In the genomic region with DNA sequence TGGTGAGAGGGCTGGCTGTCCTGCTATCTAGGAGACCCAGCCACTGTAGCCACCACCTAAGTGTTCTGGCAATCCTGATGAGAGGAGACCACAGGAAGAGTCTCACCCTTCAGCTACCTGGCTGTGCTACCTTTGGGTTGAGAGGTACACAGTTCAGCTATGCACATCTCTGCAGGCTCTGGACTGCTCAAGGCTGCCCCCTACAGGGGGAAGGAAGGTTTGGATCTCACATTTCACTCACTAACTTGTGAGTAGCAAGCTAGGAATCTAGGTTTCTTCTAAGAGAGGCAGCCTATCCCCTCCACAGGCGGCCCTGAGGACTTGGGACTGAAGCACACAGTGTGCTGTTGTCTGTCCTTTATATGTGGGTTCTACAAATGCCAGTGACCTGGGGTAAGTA, we compare ENCODE assay signal across 11 mouse cellular contexts. TPM values are rescaled to one million over a fixed set of nuclear protein-coding genes. Genes with fewer than 3 reads are reported as not detected.
DNase-seq lines count a peak whose midpoint lies in the region; TF ChIP-seq lines count a peak whose summit lies in the region.
"Had no signal": no experiment of that assay in that cellular context is flagged by ENCODE, and none has a peak within 500 bp of the region (broad histone marks: within the 10 kb centered on the region; RNA-seq: fewer than 3 reads in every experiment).

No protein-coding gene starts in this region.

- H3K4me3 ChIP-seq in left cerebral cortex, adult 2 months = no peak overlapping the region
- H3K4me3 ChIP-seq: limb, embryonic 15.5 days had no signal

- no peak for DNase-seq in left cerebral cortex, adult 2 months (ENCODE audit: extremely low spot score in 1 of 2, low spot score in 2 of 2)
- no peak for DNase-seq in left cerebral cortex, postnatal 14 days (ENCODE audit: low spot score in 2 of 2)
- DNase-seq in R1 (ENCODE audit: low read depth, low spot score) = peak; percentile 61
- DNase-seq in embryo, embryonic 11 days = peak; percentile 42
- DNase-seq in retina, embryonic 14.5 days (ENCODE audit: low spot score) = peak; percentile 57
- DNase-seq in T-cell, adult 2 months (ENCODE audit: low spot score) = no peak
- no peak for DNase-seq in gastrocnemius, postnatal 25 days
- DNase-seq: cerebellum, adult 9-10 months had no signal

- TF ChIP-seq CTCF in left cerebral cortex, adult 2 months (IDR thresholded peaks at IDR 0.05) = peak; percentile 48

- intact Hi-C loops in left cerebral cortex, adult 2 months (cut with DNase I) = no loop called here
- intact Hi-C loops in left cerebral cortex, postnatal 14 days (cut with DNase I) = no loop called here

- no peak overlapping the region for H3K27ac ChIP-seq in left cerebral cortex, adult 2 months
- H3K27ac ChIP-seq: limb, embryonic 15.5 days had no signal

RNA-seq across cellular contexts. Expression of a gene that starts 16.6 kb away (rescaled TPM):
- total RNA-seq in left cerebral cortex, adult 2 months (2021) = not detected
- total RNA-seq in left cerebral cortex, postnatal 14 days (2021) = not detected
- total RNA-seq in gastrocnemius, postnatal 25 days (2021) = not detected
- total RNA-seq: heart, adult 8-10 months; neutrophil, adult 5-6 weeks had no signal

RNA-seq across cellular contexts. Expression of a gene that starts 53.9 kb away (rescaled TPM):
- 10 to 100 TPM; 22.9 to 28.5 TPM for total RNA-seq in left cerebral cortex, adult 2 months (2021)
- 10 to 100 TPM; 22.7 to 25.5 TPM for total RNA-seq in left cerebral cortex, postnatal 14 days (2021)
- total RNA-seq in gastrocnemius, postnatal 25 days (2021) = 1 to 10 TPM; 4.1 to 4.4 TPM

Comparison
In these comparisons a context has a peak if more than half of its experiments do, and no peak if none do; other contexts are left out.
1. DNase-seq: peak in R1 (single experiment), embryo, embryonic 11 days (single experiment) and retina, embryonic 14.5 days (single experiment); none in left cerebral cortex, adult 2 months (0 of 2), left cerebral cortex, postnatal 14 days (0 of 2), T-cell, adult 2 months (single experiment) and gastrocnemius, postnatal 25 days (single experiment).
2. RNA of a gene that starts 53.9 kb away (total RNA-seq): 22.9 to 28.5 TPM in left cerebral cortex, adult 2 months and 22.7 to 25.5 TPM in left cerebral cortex, postnatal 14 days; 4.1 to 4.4 TPM in gastrocnemius, postnatal 25 days; every median in the first group is over 4 times any median in the second.